8 mouse cellular contexts compared by ENCODE assay signal in the genomic region with DNA sequence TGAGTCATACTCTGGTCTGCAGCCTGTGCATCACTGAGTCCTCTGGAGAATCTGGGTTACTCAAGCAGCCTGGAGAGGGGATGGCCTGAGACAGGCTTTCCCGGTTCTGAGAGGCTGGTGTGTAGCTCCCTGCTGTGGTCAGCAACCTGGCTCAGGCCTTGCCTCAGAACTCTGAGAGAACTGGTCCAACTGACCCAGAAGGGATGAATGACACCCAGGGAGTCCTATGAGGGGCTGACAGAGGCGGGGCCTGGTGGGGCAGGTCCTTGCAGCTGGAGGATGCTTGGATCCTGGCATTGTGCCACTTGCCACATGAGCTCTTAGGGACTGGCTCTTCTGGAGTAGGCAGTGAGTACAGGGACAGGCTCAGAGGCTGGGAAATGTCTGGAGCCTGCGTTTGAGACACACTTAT. TPM values are rescaled to one million over a fixed set of nuclear protein-coding genes. Genes with fewer than 3 reads are reported as not detected.
DNase-seq lines count a peak whose midpoint lies in the region; ATAC-seq and TF ChIP-seq lines count a peak whose summit lies in the region.

No protein-coding gene starts in this region.

- H3K9me3 ChIP-seq in kidney, postnatal 0 days (replicated peaks; ENCODE audit: low read length), result no peaks in the 10 kb centered on the region
- H3K9me3 ChIP-seq in lung, postnatal 0 days (ENCODE audit: low read length), result no peaks in the 10 kb centered on the region

- H3K9ac ChIP-seq in heart, adult 2 months (ENCODE audit: low read depth, low read length), result no peak overlapping the region
- H3K9ac ChIP-seq in kidney, postnatal 0 days (ENCODE audit: low read depth, low read length), result no peak overlapping the region
- H3K9ac ChIP-seq in lung, postnatal 0 days (replicated peaks; ENCODE audit: low read depth), result no peak overlapping the region

- H3K36me3 ChIP-seq in heart, adult 2 months (ENCODE audit: control insufficient read depth, insufficient read depth, low read length), result no peaks in the 10 kb centered on the region
- no peaks in the 10 kb centered on the region for H3K36me3 ChIP-seq in kidney, postnatal 0 days (ENCODE audit: insufficient read depth, low read length)
- H3K36me3 ChIP-seq in lung, postnatal 0 days (ENCODE audit: insufficient read depth, low read length), result no peaks in the 10 kb centered on the region

- no peak for TF ChIP-seq POLR2A in heart, adult 2 months (IDR thresholded peaks at IDR 0.05; ENCODE audit: insufficient read depth, low read depth, low read length)

- DNase-seq in ovary, adult 18-20 months (ENCODE audit: low spot score), result peak; percentile 35
- DNase-seq in ovary, postnatal 10 days (ENCODE audit: low spot score), result no peak
- peak; percentile 57 for DNase-seq in cerebellum, adult 8-10 months
- peak; percentile 66 to 75 for DNase-seq in heart, adult 2 months
- peak; percentile 46 for DNase-seq in kidney, postnatal 0 days (ENCODE audit: low spot score)
- peak; percentile 86 for DNase-seq in lung, postnatal 0 days (ENCODE audit: low spot score)
- DNase-seq in thymus, postnatal 0 days (ENCODE audit: low spot score), result no peak
- DNase-seq in yolk sac, embryonic 10.5 days (ENCODE audit: low spot score), result no peak

- 0 out of 2 replicates have a peak, but pooled peaks have one; percentile 42 for ATAC-seq in kidney, postnatal 0 days (replicated peaks; ENCODE audit: low FRiP score, low read depth)
- ATAC-seq in lung, postnatal 0 days, result peak; percentile 93

- no peaks in the 10 kb centered on the region for H3K79me2 ChIP-seq in heart, adult 2 months (replicated peaks; ENCODE audit: control insufficient read depth, insufficient read depth, low read length)

- no peaks in the 10 kb centered on the region for H3K27me3 ChIP-seq in heart, adult 2 months (ENCODE audit: control insufficient read depth, insufficient read depth, low read length)
- no peaks in the 10 kb centered on the region for H3K27me3 ChIP-seq in kidney, postnatal 0 days (ENCODE audit: insufficient read depth, low read length)
- H3K27me3 ChIP-seq in lung, postnatal 0 days (replicated peaks; ENCODE audit: insufficient read depth, low read length), result no peaks in the 10 kb centered on the region

- H3K4me2 ChIP-seq in kidney, postnatal 0 days (ENCODE audit: low read length), result no peak overlapping the region
- H3K4me2 ChIP-seq in lung, postnatal 0 days (replicated peaks; ENCODE audit: low read depth, low read length), result no peak overlapping the region

- TF ChIP-seq CTCF in heart, adult 2 months (IDR thresholded peaks at IDR 0.05), result no peak
- TF ChIP-seq CTCF in kidney, postnatal 0 days (IDR thresholded peaks at IDR 0.05; ENCODE audit: low read depth), result no peak
- TF ChIP-seq CTCF in lung, postnatal 0 days (IDR thresholded peaks at IDR 0.05), result no peak

- WGBS in heart, adult 2 months, result 50% methylated on average over 3 of the region's 3 CpGs
- WGBS in kidney, postnatal 0 days, result 64% methylated on average over 3 of the region's 3 CpGs
- WGBS in lung, postnatal 0 days, result 42% methylated on average over 3 of the region's 3 CpGs

- H3K4me1 ChIP-seq in heart, adult 2 months (ENCODE audit: control insufficient read depth, insufficient read depth, low read length), result no peaks in the 10 kb centered on the region
- H3K4me1 ChIP-seq in kidney, postnatal 0 days (replicated peaks; ENCODE audit: insufficient read depth, low read length), result no peaks in the 10 kb centered on the region
- no peaks in the 10 kb centered on the region for H3K4me1 ChIP-seq in lung, postnatal 0 days (ENCODE audit: insufficient read depth, low read depth, low read length)

- no peak overlapping the region for H3K4me3 ChIP-seq in heart, adult 2 months
- H3K4me3 ChIP-seq in kidney, postnatal 0 days (replicated peaks; ENCODE audit: low read depth, low read length), result no peak overlapping the region
- H3K4me3 ChIP-seq in lung, postnatal 0 days (ENCODE audit: low read depth, low read length), result no peak overlapping the region

- no peak overlapping the region for H3K27ac ChIP-seq in heart, adult 2 months
- no peak overlapping the region for H3K27ac ChIP-seq in kidney, postnatal 0 days
- no peak overlapping the region for H3K27ac ChIP-seq in lung, postnatal 0 days (ENCODE audit: low read length)

- intact Hi-C loops in heart, adult 2 months (cut with DNase I), result no loop called here

- TF ChIP-seq EP300 in heart, adult 2 months (IDR thresholded peaks at IDR 0.05; ENCODE audit: insufficient read depth, low read depth, low read length), result no peak
- TF ChIP-seq EP300 in lung, postnatal 0 days (IDR thresholded peaks at IDR 0.05), result no peak

RNA-seq across cellular contexts. Expression of gene Pxylp1, which starts 47.7 kb away (rescaled TPM):
- 10 to 100 TPM; 16.3 to 16.9 TPM for total RNA-seq in heart, adult 2 months (2021)
- 6.5 and 9.5 TPM in 2 replicates for polyA plus RNA-seq in heart, adult 2 months (2012; rRNA removed)
- 13.8 and 15.7 TPM in 2 replicates for polyA plus RNA-seq in kidney, postnatal 0 days (2015; fragmentation: Nextera tagmentation; extraction: Ambion mirVana)
- 6.5 and 7.9 TPM in 2 replicates for polyA plus RNA-seq in lung, postnatal 0 days (2015; fragmentation: Nextera tagmentation; extraction: Ambion mirVana)
- polyA plus RNA-seq in thymus, postnatal 0 days (2015; fragmentation: Nextera tagmentation; extraction: Ambion mirVana), result 5.2 and 7.5 TPM in 2 replicates

Comparison
In these comparisons a context has a peak if more than half of its experiments do, and no peak if none do; other contexts are left out.
1. DNase-seq: peak in ovary, adult 18-20 months (single experiment), cerebellum, adult 8-10 months (single experiment), heart, adult 2 months (2 of 2), kidney, postnatal 0 days (single experiment) and lung, postnatal 0 days (single experiment); none in ovary, postnatal 10 days (single experiment), thymus, postnatal 0 days (single experiment) and yolk sac, embryonic 10.5 days (single experiment).